Mouse (Mus musculus): ENCODE results near the gene Pusl1.

Gene Pusl1

GRCm38 (mm10) chr4:155891551-155892001 lies at the start of gene Pusl1, which contains the start of gene Acap3:
Gene Pusl1, minus strand, starts transcription at chr4:155891781.
Gene Acap3, plus strand, starts transcription at chr4:155891822.
- peak; percentile 97 for DNase-seq (ENCODE audit: low read depth, low spot score)

DNA sequence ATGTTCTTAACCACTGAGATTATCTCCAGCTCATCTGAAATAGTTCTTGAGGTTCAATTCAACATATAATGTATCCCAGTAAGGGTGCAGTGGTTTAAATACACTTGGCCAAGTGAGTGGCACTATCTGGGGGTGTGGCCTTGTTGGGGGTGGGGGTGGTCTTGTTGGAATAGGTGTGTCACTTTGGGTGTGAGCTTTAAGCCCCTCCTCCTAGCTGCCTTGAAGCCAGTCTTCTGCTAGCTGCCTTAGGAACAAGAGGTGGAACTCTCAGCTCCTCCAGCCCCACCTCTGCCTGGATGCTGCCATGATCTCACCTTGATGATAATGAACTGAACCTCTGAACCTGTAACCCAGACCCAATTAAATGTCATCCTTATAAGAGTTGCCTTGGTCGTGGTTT lies 40.5 kb upstream of the Pusl1 start:
- DNase-seq (ENCODE audit: low read depth, low spot score): no peak

- no peak for DNase-seq (ENCODE audit: low read depth, low spot score)
Observed at GRCm38 (mm10) chr4:155908751-155909150, 17.2 kb upstream of the Pusl1 start.

DNA sequence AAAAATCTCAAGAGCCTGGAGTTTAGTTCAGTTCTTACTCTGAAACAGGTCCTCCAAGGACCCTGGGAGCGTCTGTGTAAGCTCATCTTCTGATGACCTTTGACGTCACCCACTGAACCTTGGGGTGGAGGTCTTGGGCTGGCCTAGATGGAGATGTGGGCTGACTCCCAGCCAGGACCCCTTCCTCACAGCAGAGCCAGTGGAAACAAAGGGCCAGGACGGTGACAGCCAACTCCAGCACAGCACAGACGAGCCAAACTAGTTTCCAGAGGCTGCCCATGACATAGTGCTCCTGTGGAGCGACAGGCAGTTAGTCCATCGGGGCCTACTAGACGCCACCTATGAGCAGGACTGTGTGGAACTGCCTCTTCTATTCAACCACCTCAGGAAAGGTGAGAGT lies 16.7 kb upstream of the Pusl1 start:
- no peak for DNase-seq (ENCODE audit: low read depth, low spot score)

- DNase-seq (ENCODE audit: low read depth, low spot score): no peak
Observed at GRCm38 (mm10) chr4:155907003-155907402, 15.4 kb upstream of the Pusl1 start.

GRCm38 (mm10) chr4:155906125-155906524 lies 14.5 kb upstream of the Pusl1 start:
- DNase-seq (ENCODE audit: low read depth, low spot score): no peak

DNA sequence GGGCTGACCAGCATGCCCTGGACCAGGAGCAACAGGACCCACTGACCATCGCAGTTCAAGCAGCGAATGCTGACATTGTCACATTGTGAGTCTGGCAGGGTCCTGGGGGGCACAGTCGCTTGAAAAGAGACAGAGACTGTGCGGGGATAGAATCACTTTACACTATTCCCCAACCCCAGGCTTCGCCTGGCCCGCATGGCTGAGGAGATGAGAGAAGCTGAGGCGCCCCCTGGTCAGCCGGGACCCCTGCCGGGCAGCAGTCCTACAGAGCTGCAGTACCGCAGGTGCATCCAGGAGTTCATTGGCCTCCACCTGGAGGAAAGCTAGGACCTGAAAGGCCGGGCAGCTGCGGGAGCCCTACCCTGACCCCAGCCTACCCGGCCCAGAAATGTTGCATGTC lies 14.1 kb upstream of the Pusl1 start:
- no peak for DNase-seq (ENCODE audit: low read depth, low spot score)

GRCm38 (mm10) chr4:155904318-155905102 lies 12.9 kb upstream of the Pusl1 start:
- peak; percentile 37 for DNase-seq (ENCODE audit: low read depth, low spot score)

DNA sequence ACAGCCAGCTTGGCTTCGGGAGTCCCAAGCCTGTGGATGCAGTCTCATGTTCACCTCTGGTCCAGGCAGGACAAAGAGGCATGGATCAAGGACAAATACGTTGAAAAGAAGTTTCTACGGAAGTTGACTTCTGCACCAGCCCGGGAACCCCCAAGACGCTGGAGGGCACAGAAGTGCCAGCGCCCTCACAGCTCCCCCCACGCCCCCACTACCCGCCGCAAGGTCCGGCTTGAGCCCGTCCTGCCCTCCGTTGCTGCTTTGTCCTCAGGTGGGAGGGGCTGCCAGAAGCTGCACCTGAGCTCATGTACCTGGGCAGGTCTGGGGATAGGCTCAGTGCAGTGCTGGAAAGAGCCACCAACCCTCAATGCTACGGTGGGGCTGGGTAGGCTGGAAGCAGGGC lies 11.7 kb upstream of the Pusl1 start:
- no peak for DNase-seq (ENCODE audit: low read depth, low spot score)

DNA sequence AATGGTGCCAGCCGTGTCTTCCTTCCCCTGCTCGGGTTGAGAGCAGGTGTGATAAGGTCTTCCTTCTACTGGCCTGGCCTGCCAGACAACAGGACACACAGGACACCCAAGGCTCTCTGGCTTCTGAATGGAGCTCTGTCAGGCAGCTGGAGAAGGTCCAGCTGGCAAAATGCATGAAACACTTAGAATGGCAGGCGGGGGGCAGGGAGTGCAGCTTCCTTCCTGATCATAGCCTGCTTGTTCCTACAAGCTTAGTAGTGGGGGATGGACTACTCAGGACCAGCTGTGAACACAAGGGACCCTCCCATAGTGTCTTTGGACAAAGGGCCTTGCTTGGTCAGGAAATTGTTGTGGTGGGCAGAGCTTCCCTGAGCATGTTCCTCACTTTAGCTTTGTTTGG lies 9.6 kb upstream of the Pusl1 start:
- DNase-seq (ENCODE audit: low read depth, low spot score): no peak

DNA sequence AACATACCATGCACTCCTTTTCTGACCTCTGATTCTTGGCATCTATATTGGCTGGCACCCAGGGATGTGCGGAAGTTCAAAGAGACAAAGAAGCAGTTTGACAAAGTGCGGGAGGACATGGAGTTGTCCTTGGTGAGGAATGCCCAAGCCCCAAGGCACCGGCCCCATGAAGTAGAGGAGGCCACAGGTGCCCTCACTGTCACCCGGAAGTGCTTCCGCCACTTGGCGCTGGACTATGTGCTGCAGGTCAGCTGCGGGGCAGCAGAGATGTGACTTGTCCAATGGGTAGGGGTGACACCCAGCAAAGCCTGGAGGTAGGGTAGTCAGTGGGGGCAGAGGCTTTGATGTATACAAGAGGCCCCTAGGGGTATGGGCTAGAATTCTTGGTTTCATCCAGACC lies 7.8 kb upstream of the Pusl1 start:
- no peak for DNase-seq (ENCODE audit: low read depth, low spot score)

DNA sequence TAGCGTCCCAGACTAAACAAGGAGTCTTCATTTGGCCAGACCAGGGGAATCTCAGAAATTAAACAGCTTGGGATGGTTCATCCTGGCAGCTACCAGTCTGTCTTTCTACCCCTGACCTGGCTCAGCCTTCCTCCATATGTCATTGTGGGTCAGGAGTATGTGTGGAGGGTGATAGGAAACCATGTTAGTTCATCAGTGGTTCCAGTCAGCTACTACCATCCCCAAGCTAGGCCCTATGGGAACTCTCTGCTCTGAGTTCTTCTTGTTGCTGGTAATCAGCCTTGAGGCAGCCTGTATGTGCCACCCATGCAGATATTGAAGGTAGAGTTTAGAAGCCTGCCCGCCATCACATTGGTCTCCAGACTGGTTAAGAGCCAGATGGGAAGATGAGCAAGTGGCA lies 6.7 kb upstream of the Pusl1 start:
- no peak for DNase-seq (ENCODE audit: low read depth, low spot score)

- no peak for DNase-seq (ENCODE audit: low read depth, low spot score)
Observed at GRCm38 (mm10) chr4:155896461-155896860, 4.9 kb upstream of the Pusl1 start.

- no peak for DNase-seq (ENCODE audit: low read depth, low spot score)
Observed at GRCm38 (mm10) chr4:155895826-155896225, 4.2 kb upstream of the Pusl1 start.

- no peak for DNase-seq (ENCODE audit: low read depth, low spot score)
Observed at GRCm38 (mm10) chr4:155895216-155895615, 3.6 kb upstream of the Pusl1 start.

GRCm38 (mm10) chr4:155894311-155894881 lies 2.8 kb upstream of the Pusl1 start:
- no peak for DNase-seq (ENCODE audit: low read depth, low spot score)

DNA sequence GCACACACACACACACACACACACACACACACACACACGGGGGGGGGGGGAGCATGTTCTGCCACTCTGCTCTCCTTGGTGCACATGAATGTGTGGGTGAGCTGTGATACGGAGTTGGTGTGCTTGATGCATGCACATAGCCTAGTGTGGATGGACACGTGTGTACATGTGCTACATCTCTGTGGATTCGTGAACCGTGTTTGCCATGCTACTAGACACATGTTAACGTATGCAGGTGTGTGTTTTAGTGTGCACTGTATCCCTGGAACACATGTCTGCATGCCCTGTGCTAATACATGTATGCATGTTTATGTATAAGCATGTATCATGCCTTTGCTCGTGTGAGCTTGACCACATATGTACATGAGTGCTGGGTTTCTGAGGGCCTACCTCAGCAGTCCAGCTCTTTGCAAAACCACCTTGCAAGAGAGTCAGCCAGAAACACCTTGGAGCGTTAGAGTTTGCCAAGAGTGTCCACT lies 1.7 kb upstream of the Pusl1 start:
- no peak for DNase-seq (ENCODE audit: low read depth, low spot score)

GRCm38 (mm10) chr4:155892438-155893211 lies 1.0 kb upstream of the Pusl1 start:
- peak; percentile 58 for DNase-seq (ENCODE audit: low read depth, low spot score)

- DNase-seq (ENCODE audit: low read depth, low spot score): peak; percentile 86
Observed at GRCm38 (mm10) chr4:155892017-155892416, 436 bp upstream of the Pusl1 start.

DNA sequence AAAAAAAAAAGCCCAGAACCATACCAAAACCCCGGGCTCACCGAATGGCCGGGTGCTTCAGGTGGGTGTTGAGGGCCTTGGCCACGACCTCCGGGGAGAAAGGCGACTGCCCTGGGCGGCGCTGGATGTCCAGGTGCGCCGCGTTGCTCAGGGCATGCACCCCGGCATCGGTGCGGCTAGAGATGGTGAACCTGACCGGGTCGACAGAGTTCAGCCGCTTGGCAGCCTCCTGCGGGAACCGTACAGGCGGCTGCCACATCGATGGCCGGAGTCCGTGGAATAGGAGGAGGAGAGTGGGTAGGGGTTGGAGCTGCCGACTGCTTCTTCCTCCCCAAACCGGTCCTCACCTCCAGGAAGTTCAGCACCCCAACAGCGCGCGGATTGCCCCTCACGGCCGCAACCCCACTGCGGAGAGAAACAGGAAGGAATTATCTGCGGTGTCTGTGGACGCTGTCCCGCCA lies 540 bp downstream of the Pusl1 start:
- DNase-seq (ENCODE audit: low read depth, low spot score): no peak

DNA sequence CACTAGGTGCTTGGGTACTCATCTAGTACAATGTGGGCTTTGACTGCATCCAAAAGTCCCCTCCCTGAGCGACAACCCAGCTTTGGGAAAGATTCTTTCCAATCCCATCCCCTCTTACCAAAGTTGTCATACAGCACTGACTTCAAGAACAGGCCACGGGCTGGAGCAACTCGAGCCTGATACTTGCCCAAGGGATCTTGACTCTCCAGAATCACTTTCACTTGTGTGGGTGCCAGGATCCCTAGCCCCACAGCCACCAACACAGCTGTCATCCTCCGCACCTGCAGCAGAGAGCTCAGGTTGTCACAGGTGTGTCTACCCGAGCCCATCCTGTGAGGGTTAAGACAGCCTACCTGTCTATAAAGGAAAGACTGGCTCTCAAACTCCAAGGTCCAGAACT lies 2.3 kb downstream of the Pusl1 start:
- no peak for DNase-seq (ENCODE audit: low read depth, low spot score)

DNA sequence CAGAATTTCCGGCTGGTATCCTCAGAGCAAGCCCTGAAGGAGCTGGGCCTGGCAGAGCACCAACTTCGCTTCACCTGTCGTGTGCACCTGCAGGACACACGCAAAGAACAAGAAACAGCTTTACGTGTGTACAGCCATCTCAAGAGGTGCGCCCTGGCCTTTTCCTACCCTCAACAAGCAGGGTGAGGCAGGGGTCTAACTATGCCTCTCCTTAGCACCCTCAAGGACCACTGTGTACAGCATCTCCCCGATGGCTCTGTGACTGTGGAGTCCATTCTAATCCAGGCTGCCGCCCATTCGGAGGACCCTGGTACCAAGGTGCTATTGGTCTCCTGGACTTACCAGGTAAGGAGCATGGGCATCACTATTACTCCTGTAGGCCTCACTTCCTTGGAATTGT lies 3.4 kb downstream of the Pusl1 start:
- DNase-seq (ENCODE audit: low read depth, low spot score): no peak
